Mouse (Mus musculus) intestine, postnatal 0 days (tissue): Measurements from ENCODE around the gene Rsph1. TPM values are rescaled to one million over a fixed set of nuclear protein-coding genes. Genes with fewer than 3 reads are reported as not detected.

ENCODE experiments used
- ATAC-seq: fragments of 200-750 bp; cut with Nextera tagmentation; 2 replicates; pipeline ENCODE4 v1.8.0; 2017; ENCODE audit warnings: mild to moderate bottlenecking, moderate TSS enrichment, moderate library complexity
- H3K27ac ChIP-seq: fragments of 300-500 bp; sonication (generic); 2 replicates; pipeline ENCODE4 v1.5.1; 2014; ENCODE audit warnings: mild to moderate bottlenecking, low read depth, low read length, moderate library complexity
- H3K27me3 ChIP-seq: fragments of 300-500 bp; sonication (generic); replicated peaks from 2 replicates; pipeline ENCODE4 v1.6.1; 2014; ENCODE audit warnings: low read length, mixed read lengths; ENCODE audit not compliant: control insufficient read depth, insufficient read depth
- H3K36me3 ChIP-seq: fragments of 300-500 bp; sonication (generic); 2 replicates; pipeline ENCODE4 v1.6.1; 2014; ENCODE audit warnings: mild to moderate bottlenecking, moderate library complexity; ENCODE audit not compliant: control insufficient read depth, insufficient read depth
- H3K4me1 ChIP-seq: fragments of 300-500 bp; sonication (generic); replicated peaks from 2 replicates; pipeline ENCODE4 v1.6.1; 2014; ENCODE audit warnings: antibody characterized with exemption, low read length, mixed read lengths; ENCODE audit not compliant: control insufficient read depth, insufficient read depth
- H3K4me2 ChIP-seq: fragments of 300-500 bp; sonication (generic); replicated peaks from 2 replicates; pipeline ENCODE4 v1.6.1; 2014; ENCODE audit warnings: low read depth, mild to moderate bottlenecking, moderate library complexity
- H3K4me3 ChIP-seq: fragments of 300-500 bp; sonication (generic); 2 replicates; pipeline ENCODE4 v1.5.1; 2014; ENCODE audit warnings: low read depth, low read length
- H3K9ac ChIP-seq: fragments of 300-500 bp; sonication (generic); 2 replicates; pipeline ENCODE4 v1.6.1; 2014; ENCODE audit warnings: mild to moderate bottlenecking, low read depth, low read length
- H3K9me3 ChIP-seq: fragments of 300-500 bp; sonication (generic); 2 replicates; pipeline ENCODE4 v1.6.1; 2016; ENCODE audit warnings: mixed run types; ENCODE audit not compliant: control insufficient read depth
- CTCF ChIP-seq: sonication (generic); IDR thresholded peaks from 2 replicates; pipeline ENCODE4 v1.5.1; 2016; ENCODE audit warnings: low read depth, mild to moderate bottlenecking, control low read depth, antibody characterized with exemption, moderate library complexity
- WGBS: fragments of 180-500 bp; shearing (Covaris S2); extraction: QIAGEN DNeasy Blood & Tissue Kit; methylation state at CpG from one replicate; pipeline ENCODE4 v1.1.7; 2014; 5-methylcytosine and 5-hydroxymethylcytosine counted together
- polyA plus RNA-seq: library from polyadenylated mRNA; unstranded; fragments of >200 nt; fragmentation: Nextera tagmentation; extraction: Ambion mirVana; gene quantifications from 2 replicates; pipeline ENCODE4 v1.2.1, GENCODE M21; 2015

Gene Rsph1
- polyA plus RNA-seq, 1 experiment from 2014 or later, result 0.66 TPM

- no peak for ATAC-seq
- WGBS, result 90% methylated on average over 12 of the region's 12 CpGs
- H3K4me3 ChIP-seq, result no peak overlapping the region
- H3K27ac ChIP-seq, result no peak overlapping the region
- no peak overlapping the region for H3K4me2 ChIP-seq
- no peak for TF ChIP-seq CTCF
- H3K9me3 ChIP-seq, result no peaks in the 10 kb centered on the region
- no peak overlapping the region for H3K9ac ChIP-seq
- no peaks in the 10 kb centered on the region for H3K27me3 ChIP-seq
- H3K36me3 ChIP-seq, result no peaks in the 10 kb centered on the region
- H3K4me1 ChIP-seq, result no peaks in the 10 kb centered on the region
These were observed 19.3 kb downstream of the Rsph1 start for GRCm38 (mm10) chr17:31257898-31258297.

GRCm38 (mm10) chr17:31257149-31257548 lies 20.0 kb downstream of the Rsph1 start:
- peak; percentile 32; the same call in 1 of the 2 replicates for TF ChIP-seq CTCF
- Histone ChIP-seq H3K4me2 (no peak overlapping the region), H3K27me3 (no peaks in the 10 kb centered on the region), H3K9me3 (no peaks in the 10 kb centered on the region), H3K27ac (no peak overlapping the region), H3K4me3 (no peak overlapping the region), H3K4me1 (no peaks in the 10 kb centered on the region), H3K9ac (no peak overlapping the region), H3K36me3 (no peaks in the 10 kb centered on the region)
- 82% methylated on average over 1 of the region's 1 CpGs for WGBS
- ATAC-seq, result no peak

GRCm38 (mm10) chr17:31254463-31254931 lies 22.7 kb downstream of the Rsph1 start:
- no peaks in the 10 kb centered on the region for H3K9me3 ChIP-seq
- ATAC-seq, result peak; percentile 64; the same call in 1 of the 2 replicates
- H3K27me3 ChIP-seq, result no peaks in the 10 kb centered on the region
- no peak overlapping the region for H3K9ac ChIP-seq
- H3K27ac ChIP-seq, result no peak overlapping the region
- 17% methylated on average over 9 of the region's 9 CpGs for WGBS
- no peaks in the 10 kb centered on the region for H3K4me1 ChIP-seq
- TF ChIP-seq CTCF, result peak; percentile 90
- no peaks in the 10 kb centered on the region for H3K36me3 ChIP-seq
- H3K4me2 ChIP-seq, result no peak overlapping the region
- H3K4me3 ChIP-seq, result no peak overlapping the region

GRCm38 (mm10) chr17:31253951-31254350 lies 23.2 kb downstream of the Rsph1 start:
- Histone ChIP-seq H3K9ac (no peak overlapping the region), H3K27ac (no peak overlapping the region), H3K4me2 (no peak overlapping the region), H3K27me3 (no peaks in the 10 kb centered on the region), H3K36me3 (no peaks in the 10 kb centered on the region), H3K4me3 (no peak overlapping the region), H3K9me3 (no peaks in the 10 kb centered on the region), H3K4me1 (no peaks in the 10 kb centered on the region)
- WGBS, result 60% methylated on average over 5 of the region's 5 CpGs
- ATAC-seq, result no peak
- TF ChIP-seq CTCF, result no peak

GRCm38 (mm10) chr17:31247144-31247543 lies 30.0 kb downstream of the Rsph1 start:
- H3K27me3 ChIP-seq, result no peaks in the 10 kb centered on the region
- 39% methylated on average over 5 of the region's 5 CpGs for WGBS
- H3K4me3 ChIP-seq, result no peak overlapping the region
- no peak overlapping the region for H3K27ac ChIP-seq
- no peak overlapping the region for H3K4me2 ChIP-seq
- no peak for ATAC-seq
- H3K9ac ChIP-seq, result no peak overlapping the region
- H3K36me3 ChIP-seq, result no peaks in the 10 kb centered on the region
- TF ChIP-seq CTCF, result no peak
- H3K4me1 ChIP-seq, result no peaks in the 10 kb centered on the region
- H3K9me3 ChIP-seq, result no peaks in the 10 kb centered on the region

- H3K4me1 ChIP-seq, result no peaks in the 10 kb centered on the region
- ATAC-seq, result no peak
- no peaks in the 10 kb centered on the region for H3K36me3 ChIP-seq
- no peak overlapping the region for H3K4me2 ChIP-seq
- no peaks in the 10 kb centered on the region for H3K27me3 ChIP-seq
- H3K9ac ChIP-seq, result no peak overlapping the region
- no peak overlapping the region for H3K27ac ChIP-seq
- TF ChIP-seq CTCF, result no peak
- no peak overlapping the region for H3K4me3 ChIP-seq
- H3K9me3 ChIP-seq, result no peaks in the 10 kb centered on the region
- 63% methylated on average over 5 of the region's 5 CpGs for WGBS
These were observed 31.9 kb downstream of the Rsph1 start for GRCm38 (mm10) chr17:31245321-31245720.

GRCm38 (mm10) chr17:31242764-31243163 lies 34.4 kb downstream of the Rsph1 start:
- Histone ChIP-seq H3K36me3 (no peaks in the 10 kb centered on the region), H3K4me2 (no peak overlapping the region), H3K27me3 (no peaks in the 10 kb centered on the region), H3K9me3 (no peaks in the 10 kb centered on the region), H3K27ac (no peak overlapping the region), H3K9ac (no peak overlapping the region), H3K4me3 (no peak overlapping the region), H3K4me1 (no peaks in the 10 kb centered on the region)
- ATAC-seq, result no peak
- TF ChIP-seq CTCF, result peak; percentile 55
- WGBS, result 0% methylated on average over 1 of the region's 1 CpGs
